Mouse (Mus musculus): ENCODE results near the gene Gsta4.
"Not testable (repeated sequence)": the region's sequence is repeated elsewhere in the genome, so short reads cannot be mapped to it uniquely, and the experiment has no call there.

Gene Gsta4

GRCm38 (mm10) chr9:78228122-78228521, 45.5 kb downstream of the Gsta4 start:
- in situ Hi-C loops (cut with MboI, MseI): loop anchor here (5.0 kb wide), 1 partner anchor 34 kb away; no protein-coding TSS in a partner anchor

GRCm38 (mm10) chr9:78229658-78230057, 47.1 kb downstream of the Gsta4 start:
- in situ Hi-C loops (cut with MboI, MseI): loop anchor here (5.0 kb wide), 1 partner anchor 33 kb away; no protein-coding TSS in a partner anchor

- in situ Hi-C loops (cut with MboI, MseI): not testable (repeated sequence)
Measured at GRCm38 (mm10) chr9:78230461-78230860, 47.9 kb downstream of the Gsta4 start, which contains the start of gene Gsta1. Gene Gsta1 (plus strand): TSS chr9:78230656.

- in situ Hi-C loops (cut with MboI, MseI): not testable (repeated sequence)
Measured at GRCm38 (mm10) chr9:78233121-78233695, 50.6 kb downstream of the Gsta4 start.

- in situ Hi-C loops (cut with MboI, MseI): not testable (repeated sequence)
Measured at GRCm38 (mm10) chr9:78255683-78256470, 73.3 kb downstream of the Gsta4 start.

GRCm38 (mm10) chr9:78256914-78257313, 74.3 kb downstream of the Gsta4 start, which contains the start of gene Gm3776:
Gene Gm3776 (plus strand): TSS chr9:78257129.
- in situ Hi-C loops (cut with MboI, MseI): not testable (repeated sequence)
